Mouse (Mus musculus) cerebellum, postnatal 4 days (tissue): ENCODE results near the gene Btg4.

Experiments used
- DNase-seq, 2 experiments: peaks; one replicate each; pipeline ENCODE4 v3.0.0; 2022; ENCODE audit warnings: low spot score in 2 of 2, mixed read lengths in 1 of 2

The Btg4 gene

DNA sequence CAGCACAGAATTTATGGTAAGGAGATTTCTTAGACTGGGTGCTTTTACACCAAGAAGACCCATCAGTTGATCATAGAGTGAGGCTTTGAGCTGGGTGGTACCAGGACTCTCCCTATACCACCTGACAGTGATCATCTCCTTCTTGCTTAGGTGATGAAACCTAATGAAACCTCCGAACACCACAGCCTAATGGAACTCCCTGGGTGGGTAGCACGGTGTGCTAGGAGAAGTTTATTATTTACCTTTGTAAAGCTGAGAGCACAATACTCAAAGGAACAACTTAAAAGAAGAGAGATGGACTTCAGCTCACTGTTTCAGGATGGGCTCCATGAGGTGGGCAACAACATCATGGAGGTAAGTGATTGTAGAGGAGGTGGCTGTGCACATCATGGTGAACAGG is at the start of gene Btg4:
Btg4 (plus strand) TSS at position 301 of the 400 bp plus-strand sequence.
- DNase-seq, result no peak

DNA sequence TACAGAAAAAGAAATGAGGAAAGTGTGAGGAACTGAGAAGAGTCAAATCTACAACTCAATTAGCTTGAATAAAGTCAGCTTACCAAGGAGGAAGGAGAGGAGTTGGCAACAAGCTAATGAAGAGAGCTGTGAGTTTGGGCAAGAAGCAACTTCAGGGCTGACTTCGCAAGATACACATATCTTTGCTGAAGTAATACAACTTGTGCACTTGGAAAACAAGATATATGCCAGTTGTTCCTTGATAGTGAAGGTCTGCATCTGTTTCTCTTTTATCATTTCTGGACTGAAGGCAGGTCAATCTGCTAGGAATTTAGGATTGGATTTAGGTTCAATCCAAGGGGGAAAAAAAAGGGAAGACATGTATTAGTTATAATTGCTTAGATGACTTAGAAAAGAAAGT is 47.1 kb upstream of the Btg4 start:
- no peak for DNase-seq

DNA sequence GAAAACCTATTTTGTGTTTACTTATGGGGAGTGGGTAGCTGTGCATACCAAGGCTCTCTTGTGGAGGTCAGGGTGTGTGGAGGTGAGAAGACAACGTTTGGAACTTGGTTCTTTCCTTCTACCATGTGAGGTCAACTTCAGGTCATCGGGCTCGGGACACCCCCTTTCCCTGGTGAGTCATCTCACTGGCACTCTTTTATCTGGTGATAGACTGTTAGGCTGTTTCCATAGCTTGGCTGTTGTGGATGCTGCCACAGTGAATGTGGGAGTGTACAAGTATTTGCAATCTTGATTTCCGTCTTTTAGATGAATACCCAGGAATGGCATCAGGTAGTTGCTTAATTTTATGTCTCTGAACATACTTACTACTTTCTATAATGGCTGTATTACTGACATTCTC is 45.0 kb upstream of the Btg4 start:
- no peak for DNase-seq

DNA sequence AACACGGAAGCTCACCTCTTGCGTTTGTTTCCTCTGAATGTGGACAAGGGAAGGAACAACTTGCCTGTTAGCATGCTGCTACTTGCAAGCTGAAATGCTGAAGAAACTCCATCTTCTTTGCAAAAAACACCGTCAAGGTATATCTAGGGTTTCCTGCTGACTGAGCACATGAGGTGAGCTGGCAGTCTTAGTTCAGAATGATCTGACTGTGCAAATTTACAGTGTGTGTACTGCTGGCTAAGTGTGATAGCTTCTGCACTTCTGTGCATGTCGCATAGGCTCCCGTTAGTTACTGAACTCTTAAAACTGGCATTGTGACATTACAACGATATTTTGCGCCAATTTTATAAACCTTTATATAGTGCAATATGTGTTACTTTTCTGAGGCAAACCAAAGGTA is 41.0 kb upstream of the Btg4 start:
- DNase-seq, result no peak

DNA sequence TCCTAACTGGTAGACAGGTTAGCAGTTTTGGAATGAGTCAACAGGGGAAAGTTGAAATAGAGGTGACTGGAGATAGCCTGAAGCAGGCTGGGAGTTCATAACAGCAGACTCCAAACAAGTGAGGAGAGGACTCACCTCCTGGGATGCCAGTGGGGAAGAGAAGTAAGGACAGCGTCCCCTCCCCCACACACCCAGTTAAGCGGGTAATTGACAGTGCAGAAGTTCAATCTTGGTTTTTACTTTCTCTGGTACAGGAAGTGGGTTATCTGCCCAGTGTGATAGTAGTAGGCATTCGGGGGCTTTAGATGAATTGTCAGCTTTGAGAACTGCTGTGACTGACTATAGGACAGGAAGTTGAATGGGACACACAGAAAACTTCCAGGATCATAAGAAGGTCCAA is 40.4 kb upstream of the Btg4 start:
- no peak for DNase-seq

DNA sequence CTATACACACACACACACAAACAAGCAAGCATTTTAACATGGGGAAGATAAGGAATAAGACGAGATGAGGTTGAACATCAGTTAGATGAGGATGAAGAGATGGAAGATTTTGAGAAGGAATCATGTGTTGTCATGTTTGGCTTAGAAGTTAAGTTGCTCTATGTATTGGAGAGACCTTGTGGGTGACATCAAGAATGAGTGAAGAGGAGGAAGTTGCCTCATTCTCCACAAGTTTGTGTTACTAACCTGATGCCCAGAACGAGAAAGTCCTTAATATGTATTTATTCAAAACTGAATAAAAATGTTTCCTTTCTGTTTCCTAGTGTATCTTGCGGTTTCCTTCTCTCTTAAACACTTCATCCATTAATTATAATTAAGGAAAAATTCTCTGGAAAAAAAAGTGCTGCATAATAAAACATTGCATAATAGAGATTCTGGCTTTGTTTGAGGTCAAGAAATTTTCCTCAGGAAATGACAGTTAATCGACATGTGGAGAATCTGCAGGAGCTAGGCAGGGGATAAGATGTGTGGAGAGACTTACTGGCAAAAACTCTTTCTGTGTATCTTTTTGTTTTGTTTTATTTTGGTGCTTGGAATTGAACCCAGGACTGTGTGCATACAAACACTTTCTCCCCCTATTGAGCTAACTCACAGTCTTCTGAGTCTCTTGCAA is 39.4 kb upstream of the Btg4 start:
- no peak for DNase-seq

DNA sequence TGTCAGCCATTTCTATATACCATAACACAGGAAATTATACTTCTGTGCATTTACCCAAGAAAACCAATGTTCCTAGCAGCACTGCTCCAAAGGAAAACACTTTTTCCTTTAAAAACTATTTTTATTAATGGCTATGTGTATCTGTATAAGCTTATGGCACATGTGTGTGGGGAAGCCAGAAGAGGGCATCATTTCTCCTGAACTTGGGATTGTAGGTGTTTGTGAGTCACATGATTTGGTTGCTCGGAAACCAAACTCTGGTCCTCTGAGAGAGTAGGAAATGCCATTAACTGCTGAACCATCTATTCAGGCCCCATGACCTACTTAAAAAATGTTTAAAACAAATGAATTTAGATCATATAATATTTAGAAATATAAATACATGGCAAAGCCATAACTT is 33.7 kb upstream of the Btg4 start:
- no peak for DNase-seq

DNA sequence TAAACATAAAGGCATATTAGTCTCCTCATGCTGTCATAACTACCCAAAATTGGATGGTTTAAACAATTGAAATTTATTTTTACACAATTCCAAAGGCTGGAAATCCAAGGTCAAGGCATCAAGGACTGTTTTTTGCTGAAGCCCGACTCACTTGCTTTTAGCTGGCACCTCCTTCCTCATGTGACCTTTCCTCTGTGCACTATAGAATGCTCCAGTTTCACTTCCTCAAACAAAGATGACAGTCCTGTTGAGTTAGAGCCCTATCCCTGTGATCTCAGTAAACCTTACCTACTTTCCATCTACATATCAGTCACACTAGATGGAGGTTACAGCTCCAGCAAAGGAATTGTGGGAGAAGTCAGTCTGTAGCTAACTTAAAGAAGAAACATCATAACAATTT is 30.6 kb upstream of the Btg4 start:
- DNase-seq, result no peak

DNA sequence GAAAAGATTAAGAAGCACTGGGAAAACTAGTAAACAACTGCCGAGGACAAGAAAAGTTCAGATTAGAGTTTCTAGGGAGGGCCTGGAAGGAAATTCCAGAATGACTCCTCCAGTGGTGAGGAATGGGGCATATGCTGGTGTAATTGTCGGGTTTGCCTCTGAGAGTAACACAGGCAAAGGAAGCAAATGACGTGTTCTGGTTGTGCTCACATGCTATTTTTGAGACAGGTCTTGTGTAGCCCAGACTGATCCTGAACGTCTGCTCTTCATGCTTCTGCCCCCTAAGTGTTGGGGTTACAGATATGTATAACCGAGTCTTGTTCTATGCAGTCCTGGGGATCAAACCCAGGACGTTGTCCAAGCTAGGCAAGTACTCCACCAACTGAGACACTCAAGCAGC is 29.1 kb upstream of the Btg4 start:
- DNase-seq, result no peak

DNA sequence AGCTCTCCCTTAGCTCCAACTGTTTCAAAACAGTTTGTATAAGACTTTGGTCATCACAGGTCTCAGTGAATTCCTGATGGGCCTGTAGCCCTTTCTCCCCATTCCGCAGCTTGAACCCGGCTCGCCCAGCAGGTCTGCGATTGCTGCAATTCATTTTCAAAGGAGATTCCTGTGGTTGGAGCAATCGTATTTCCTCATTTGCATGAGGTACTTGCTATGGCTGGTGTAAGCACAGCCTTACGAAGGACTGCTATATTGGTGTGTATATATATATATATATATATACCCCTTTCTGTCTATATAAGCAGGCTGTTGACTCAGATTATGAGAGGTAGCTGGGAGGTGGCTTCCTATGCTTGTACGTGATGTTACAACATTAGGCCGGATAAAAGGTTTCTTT is 28.4 kb upstream of the Btg4 start:
- DNase-seq, result no peak

DNA sequence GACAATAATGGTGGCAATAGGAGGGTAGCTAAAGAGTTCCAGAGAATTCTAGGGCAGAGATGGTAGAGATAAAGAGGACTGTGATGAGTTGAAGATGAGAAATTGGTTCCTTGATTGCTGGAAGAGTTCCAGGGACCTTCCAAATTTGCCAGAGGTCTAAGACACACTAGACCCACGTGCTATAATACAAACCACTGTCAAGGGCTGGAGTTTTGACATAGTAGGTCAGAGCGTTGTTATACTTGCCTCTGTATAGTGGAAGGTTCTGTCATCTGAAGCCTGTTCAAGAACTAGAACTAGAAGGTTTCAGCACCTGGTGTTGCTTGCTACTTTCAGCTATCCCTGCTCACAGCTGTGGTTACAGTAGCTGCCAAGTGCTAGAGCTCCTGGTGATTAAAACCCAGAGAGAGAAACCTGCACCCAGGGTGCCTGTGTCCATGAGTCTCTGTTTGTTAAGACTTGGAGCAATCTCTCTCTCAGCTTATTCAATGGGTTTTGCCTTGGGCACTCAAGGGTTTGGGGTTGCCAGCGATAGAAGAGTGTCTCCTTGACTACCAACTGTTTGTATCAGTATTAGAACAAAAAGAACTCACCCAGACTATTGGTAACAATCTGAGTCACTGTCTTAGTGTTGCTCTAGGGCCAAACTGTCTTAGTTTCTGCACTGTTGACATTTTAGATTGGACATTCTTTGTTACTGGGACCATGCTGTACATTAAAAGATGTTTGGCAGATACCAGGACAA is 27.7 kb upstream of the Btg4 start:
- DNase-seq, result no peak

DNA sequence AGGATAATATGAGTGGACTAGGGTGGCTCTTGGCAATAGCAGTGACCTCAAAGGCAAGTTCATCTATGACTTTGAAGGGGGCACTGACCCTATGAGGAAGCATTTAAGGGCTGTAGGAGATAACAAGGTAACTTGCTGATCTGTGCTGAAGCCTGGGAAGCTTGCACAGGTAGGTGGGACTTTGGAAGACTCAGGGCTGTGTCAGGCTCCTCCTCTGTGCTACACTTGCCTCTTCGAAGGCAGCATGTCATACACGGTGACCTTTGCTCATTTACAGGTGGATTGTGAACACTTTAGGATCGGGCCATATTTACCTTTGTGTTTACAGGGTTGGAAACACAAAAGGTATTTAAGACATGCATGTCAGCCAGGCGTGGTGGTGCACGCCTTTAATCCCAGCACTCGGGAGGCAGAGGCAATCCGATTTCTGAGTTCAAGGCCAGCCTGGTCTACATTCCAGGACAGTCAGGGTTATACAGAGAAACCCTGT is 19.2 kb upstream of the Btg4 start:
- DNase-seq, result no peak

DNA sequence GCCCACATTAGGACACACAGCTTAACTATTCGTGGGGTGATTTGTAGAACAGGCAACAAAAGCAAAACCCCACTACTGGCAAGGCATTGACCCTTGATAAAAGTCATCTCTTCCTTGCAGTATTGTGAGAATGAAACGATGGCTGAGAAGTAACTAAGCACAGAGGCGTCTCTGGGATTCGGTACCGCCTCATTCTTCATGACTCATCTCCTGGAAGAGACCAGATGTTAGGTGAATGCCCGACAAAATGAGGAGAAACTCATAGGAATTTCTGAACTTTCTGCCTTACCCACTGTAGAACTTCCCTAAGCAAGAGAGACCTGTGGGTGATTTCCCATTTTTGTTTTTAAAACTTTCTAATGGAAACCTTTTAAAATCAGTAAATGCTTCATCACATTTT is 18.6 kb upstream of the Btg4 start:
- DNase-seq, result no peak

DNA sequence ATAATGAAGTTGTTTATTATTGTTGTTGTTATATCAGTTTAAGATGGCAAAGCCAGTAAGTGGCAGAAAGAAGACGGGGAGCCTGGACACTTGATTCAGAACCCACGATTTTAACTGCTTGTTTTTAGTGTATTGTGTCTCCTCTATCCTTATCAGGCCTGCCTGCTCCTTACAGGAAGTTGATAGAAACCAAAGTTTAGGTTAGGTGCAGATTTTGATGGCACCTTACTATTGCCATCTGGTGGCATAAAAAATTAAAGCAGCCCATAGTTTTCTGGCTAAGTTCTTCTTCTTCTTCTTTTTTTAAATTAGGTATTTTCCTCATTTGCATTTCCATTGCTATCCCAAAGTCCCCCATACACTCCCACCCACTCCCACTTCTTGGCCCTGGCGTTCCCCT is 8.5 kb upstream of the Btg4 start:
- no peak for DNase-seq

DNA sequence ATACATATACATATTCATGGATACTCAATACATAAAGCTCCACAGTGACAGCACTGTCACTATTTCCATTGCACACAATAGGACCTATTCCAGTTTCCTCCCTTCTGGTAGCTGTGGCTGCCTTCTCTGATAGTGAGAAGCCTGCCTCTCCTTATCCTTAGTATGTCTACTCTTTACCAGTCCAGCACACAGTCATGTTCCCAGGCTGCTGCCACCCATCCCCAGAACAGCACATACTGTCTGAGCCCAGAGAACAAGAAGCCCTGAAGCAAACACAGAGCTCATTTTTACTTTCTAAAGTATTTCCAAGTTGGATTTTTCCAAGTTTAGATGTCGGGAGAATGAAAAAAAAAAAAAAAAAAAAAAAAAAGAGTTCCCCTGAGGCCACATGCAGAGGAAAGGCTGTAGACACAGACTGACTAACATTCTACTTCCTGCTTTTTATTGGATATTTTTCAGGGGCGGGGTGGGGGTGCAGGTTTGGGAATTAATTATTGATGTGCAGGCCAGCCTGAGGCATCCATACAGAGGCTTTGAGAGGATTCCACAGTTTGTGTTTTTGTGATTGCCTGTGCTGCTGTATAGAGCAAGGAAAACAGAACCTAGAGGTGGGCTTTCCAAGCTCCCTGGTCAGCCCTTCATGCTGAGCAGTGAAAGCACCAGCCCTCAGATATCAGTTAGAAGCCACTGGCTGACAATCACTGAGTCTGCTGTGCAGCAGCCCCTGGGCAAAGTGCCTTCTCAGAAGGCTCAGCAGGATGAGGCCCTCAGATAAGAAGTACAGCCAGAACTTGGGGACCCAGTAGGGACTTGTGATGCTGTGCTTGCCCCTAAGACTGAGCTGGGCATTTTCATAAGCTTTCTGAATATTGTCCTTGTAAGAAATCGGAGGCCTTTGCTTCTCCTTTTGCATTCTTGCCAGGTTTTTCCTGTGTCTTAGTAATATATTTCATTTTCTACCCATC is 4.1 kb upstream of the Btg4 start:
- DNase-seq, result no peak

DNA sequence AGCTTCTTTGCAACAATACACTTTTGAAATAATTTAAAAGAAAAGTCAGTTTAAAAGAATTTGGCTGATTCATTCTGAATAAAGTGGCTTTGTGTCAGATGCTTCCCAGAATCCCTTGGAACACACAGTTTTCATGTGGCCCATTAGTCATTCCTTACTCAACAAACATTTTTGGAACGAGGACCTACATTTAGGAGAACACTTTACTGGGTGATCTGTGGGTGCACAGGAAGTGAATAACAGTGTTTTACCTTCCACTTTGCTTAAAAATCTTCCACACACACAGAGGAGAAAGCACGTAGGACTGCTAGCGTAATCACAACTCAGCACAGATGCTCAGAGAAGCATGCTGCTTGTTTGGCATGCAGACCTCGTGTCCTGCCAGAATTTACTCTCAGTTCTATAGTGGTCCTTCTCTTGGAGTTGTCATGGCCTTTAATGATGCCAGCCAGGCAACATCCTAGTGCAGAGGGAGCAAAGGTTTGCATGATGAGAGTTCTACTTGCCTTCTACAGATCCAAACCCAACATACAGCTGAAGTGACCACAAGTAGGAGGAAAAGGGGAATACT is 1.7 kb upstream of the Btg4 start:
- DNase-seq, result no peak

DNA sequence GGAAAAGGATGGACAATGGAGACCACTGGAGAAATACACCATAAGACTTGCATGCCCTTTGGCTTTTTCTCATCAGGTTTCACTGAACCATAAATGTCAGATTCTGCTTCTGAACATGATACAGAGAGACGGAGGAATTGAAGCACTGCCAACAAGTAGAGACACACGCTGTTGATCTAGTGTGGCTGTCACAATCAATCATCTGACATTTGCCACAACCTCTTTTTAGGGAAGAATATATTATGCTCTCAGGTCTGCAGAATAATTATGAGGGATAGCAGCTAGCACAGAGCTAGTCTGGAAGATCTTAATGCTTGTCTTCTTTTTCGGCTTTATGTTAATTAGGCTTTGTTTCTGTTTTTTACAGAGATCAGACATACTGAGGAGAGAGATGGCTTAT is 7.5 kb downstream of the Btg4 start:
- DNase-seq, result no peak

DNA sequence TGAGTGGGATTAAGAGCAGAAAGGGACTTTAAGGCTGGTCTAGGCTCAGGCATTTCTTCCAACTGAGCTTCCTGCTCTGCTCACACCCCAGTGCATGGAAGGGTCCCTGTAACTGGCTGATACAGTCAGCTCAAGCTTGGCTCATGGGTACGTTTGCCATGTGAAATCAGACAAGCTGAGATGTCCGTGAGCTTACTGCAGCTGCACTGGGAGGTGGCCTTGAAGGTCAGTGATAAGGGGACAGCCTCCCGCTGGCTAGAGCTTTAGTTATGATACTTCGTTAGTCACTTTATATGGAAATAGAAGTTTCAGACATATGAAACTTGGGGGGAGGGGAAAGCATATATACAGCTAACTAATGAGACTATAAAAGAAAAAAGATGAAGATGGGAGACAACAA is 10.1 kb downstream of the Btg4 start:
- no peak for DNase-seq

DNA sequence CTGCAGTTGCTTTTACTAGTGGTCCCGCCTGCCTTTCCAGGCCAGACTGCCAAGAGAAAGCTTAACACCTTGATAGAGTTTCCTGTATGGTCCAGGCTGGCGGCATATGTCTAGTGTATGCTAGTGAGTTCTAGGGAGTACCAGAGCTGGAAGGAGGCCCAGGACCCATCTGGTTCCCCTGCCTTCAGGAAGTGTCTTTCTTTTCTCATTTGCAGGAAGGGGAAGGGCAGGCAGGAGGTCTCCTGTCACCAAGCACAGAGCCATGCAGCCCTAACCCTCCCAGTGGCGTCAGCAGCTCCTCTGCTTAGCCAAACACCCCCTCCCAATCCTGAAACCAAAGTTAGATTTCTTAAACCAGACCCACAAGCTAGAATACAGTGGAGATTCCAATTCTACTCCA is 15.1 kb downstream of the Btg4 start:
- DNase-seq, result no peak

DNA sequence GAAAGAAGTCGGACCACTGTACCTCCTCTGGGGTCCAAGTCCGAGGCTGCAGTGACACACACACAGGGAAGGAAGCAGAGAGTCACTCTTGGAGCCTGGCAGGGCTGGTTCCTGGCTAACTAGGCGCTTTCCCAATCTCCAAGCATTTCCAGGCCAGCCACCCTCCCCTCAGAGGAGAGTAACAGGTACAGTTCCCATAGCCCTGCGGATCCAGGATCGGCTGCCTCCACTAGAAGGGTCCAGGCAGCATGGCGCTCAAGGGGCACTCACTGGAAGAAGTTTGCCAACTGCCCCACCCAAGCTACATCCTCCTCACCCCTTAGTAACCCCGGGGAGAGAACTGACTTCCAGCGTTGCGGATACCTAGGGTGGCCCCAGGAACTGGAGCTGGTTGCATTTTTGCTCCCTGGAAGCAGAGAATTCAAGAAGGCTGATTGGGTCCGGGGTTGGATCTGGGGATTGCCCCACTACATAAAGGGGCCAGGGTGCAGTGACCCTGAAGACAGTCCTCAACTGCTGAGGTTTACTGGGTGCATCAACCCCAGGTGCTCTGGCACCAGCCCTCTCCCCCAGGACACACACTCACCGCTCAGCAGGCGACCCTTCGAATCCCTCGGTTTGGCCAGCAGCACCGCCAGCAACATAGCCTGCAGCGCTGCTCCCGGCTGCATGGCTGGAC is 15.7 kb downstream of the Btg4 start:
- DNase-seq, result no peak

DNA sequence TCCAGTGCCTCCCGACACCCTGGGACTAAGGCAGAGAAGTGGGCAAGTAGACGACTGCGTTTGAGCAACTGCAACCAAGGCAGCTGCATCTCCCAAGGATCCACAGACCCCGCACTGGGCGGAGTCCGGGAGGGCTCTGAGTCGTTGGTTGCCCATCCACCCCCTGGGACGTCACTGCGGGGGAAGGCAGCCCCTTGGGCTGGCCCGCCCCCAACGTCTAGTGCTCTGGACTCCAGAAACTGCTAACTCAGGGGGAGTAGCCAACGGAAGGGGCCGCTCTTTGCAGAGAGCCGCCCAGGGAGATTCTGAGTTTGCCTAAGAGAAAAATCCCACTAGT is 16.2 kb downstream of the Btg4 start, which contains the start of gene Layn:
Layn (minus strand) TSS at position 116 of the 337 bp plus-strand sequence.
- DNase-seq, result peak; percentile 37 to 40
